Mouse (Mus musculus) testis, postnatal 14 days (tissue): ENCODE data around the gene Gstm4.

Experiments
- DNase-seq: peaks from one replicate; pipeline ENCODE4 v3.0.0; 2021; ENCODE audit warnings: low spot score

Gene Gstm4

GRCm38 (mm10) chr3:108044394-108045140 is at the start of gene Gstm4:
Gene Gstm4, minus strand, starts transcription at chr3:108044894.
- DNase-seq, result peak; percentile 86

DNA sequence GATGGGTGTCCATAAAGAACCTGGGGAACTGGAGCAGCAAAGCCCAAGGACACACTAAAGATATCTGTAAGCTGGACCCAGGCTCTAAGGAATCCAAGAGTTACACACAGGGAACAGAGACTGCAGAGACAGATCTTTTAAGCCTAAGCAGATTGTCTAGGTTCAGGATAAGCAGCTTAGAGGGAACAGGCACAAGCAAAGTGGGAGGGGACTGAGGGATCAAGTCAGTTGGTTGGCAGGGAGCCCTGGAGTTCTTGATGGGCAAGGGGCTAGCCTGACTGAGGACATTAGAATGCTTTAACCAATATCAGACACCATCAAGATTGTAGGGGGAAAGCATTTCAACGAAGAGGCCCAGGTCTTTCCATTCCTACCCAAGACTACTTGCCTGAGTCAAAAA is 49.5 kb upstream of the Gstm4 start:
- no peak for DNase-seq

- no peak for DNase-seq
Observed at GRCm38 (mm10) chr3:108093306-108093705, 48.6 kb upstream of the Gstm4 start.

DNA sequence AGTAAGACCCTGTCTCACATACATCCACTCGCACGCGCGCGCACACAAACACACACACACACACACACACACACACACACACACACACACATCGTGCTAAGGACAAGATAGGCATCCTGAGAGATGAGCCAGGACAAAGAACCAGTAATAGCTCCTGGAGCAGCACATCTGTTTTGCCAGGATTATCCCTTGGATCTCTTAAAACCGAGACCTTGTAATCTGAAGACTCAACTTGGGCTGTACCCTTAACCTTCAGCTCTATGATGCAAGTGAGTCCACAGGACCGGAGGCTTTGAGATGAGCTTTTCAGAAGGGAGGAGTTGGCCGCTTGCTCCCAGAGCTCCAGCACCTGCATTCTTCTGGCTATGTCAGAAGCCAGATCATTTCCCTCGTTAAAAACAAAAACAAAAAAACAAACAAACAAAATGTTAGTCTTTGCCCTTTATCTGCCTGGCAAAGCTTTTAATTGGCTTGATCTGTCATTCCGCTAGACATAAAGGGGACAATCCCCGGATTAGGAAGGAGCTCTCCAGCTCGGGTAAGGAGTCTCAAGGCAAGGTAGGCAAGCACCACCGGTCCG is 47.9 kb upstream of the Gstm4 start, which contains the start of gene Gnat2:
Gene Gnat2 (plus strand): TSS at position 254 of the 580 bp plus-strand sequence.
- no peak for DNase-seq

GRCm38 (mm10) chr3:108092030-108092429 is 47.3 kb upstream of the Gstm4 start:
- no peak for DNase-seq

DNA sequence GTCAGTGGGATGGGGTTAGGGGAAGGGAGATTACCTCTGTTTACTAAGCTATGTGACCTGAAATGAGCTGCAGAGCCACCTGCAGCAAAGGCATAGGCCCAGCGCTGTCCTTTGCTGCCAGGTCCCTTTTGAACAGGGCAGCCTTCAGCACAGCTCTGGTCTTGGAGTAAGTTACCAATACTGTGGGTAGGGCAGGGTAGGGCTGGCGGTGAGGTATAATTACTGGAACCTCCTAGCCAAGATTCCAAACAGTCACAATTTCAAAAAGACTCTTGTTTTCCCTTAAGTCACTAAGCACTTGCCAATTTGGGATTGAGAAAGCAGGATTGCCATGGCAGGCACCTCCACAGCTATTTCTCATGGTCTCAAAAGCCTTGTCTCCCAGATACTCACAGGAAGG is 45.9 kb upstream of the Gstm4 start:
- DNase-seq, result no peak

- DNase-seq, result no peak
Observed at GRCm38 (mm10) chr3:108089916-108090315, 45.2 kb upstream of the Gstm4 start.

- DNase-seq, result no peak
Observed at GRCm38 (mm10) chr3:108088842-108089380, 44.2 kb upstream of the Gstm4 start.

DNA sequence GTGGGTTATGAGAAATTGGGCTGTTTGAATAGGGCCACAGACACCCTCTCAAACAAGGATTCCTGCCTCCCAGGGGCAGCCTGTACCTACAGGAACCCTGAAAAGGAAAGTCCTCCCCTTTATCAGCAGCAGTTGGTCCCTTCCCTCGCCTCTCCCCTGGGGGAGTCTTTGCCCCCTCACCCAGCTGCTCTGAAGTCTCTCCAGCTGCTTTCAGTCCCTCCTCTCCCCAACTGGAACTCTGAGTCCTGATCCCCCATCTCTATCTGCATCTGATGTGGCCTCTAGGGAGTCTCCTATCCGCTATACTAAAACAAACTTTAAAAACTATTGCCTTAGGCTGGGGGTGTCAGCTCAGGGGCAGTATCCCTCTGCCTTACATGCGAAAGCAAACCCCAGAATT is 42.6 kb upstream of the Gstm4 start:
- DNase-seq, result no peak

GRCm38 (mm10) chr3:108086470-108086979 is 41.8 kb upstream of the Gstm4 start, which contains the start of gene Ampd2:
Gene Ampd2, minus strand, starts transcription at chr3:108086651.
- DNase-seq, result peak; percentile 85

- DNase-seq, result peak; percentile 77
Observed at GRCm38 (mm10) chr3:108085721-108086469, 41.2 kb upstream of the Gstm4 start.

DNA sequence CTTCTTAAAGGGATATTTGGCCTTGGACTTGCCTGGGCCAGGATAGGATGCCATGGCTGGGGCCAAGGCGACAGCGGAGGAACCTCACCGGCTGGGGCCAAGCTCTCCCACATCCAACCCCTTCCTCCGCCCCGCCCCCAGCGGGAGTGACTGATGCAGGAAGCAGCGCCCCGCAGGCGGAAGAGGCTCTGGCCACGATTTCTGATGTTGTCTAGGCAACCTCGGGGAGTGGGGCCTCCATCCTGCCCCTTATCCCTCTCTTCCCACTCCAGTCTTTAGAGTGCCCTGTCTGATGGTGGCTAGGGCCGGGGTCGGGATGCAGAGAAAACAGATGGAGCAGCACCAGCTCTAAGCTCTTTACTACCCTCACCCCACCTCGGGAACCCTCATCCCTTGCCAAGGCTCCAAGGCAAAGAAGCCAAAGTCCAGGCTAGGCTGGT is 40.6 kb upstream of the Gstm4 start:
- peak; percentile 86 for DNase-seq

- DNase-seq, result no peak
Observed at GRCm38 (mm10) chr3:108084767-108085270, 40.1 kb upstream of the Gstm4 start.

DNA sequence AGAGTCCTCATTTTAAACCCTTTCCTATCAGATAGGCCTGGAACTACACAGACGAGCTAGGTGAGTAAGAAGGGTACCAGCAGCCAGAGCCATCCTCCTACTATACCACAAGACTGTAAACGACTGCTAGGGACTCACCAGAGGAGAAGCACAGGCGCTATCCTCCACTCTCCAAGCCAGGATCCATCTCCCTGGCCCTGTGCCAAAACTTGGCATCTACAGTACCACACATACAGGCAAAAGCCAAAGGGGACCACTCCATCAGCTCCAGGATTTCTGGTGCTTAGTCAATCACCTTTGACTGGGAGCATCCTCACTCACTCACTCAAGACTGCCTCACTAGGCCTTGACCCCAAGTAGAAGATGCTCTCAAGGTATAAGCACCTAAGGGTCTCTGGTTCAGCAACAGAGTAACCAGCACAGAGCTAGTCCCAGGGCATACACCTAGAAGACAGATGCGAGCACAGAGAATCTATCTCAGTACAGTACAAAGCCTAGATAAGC is 39.3 kb upstream of the Gstm4 start:
- DNase-seq, result no peak

DNA sequence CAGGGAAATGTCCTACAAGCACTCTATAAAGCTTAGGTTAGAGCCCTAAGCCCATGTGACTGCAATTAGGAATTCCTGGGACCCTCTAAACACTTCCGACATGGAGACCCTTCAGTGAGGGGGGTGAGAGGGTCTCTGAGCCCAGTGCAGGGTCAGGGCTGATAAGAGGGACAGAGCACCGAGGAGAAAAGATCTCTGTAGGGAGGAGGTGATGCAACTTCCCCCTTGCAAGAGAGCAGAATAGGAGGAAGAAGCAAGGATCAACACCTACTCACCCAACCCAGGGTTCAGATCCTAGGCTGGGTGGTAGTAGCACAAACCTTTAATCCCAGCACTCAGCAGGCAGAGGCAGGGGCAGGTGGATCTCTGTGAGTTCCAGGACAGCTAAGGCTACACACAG is 38.5 kb upstream of the Gstm4 start:
- no peak for DNase-seq

- no peak for DNase-seq
Observed at GRCm38 (mm10) chr3:108082251-108082875, 37.7 kb upstream of the Gstm4 start.

- DNase-seq, result no peak
Observed at GRCm38 (mm10) chr3:108081681-108082080, 37.0 kb upstream of the Gstm4 start.

DNA sequence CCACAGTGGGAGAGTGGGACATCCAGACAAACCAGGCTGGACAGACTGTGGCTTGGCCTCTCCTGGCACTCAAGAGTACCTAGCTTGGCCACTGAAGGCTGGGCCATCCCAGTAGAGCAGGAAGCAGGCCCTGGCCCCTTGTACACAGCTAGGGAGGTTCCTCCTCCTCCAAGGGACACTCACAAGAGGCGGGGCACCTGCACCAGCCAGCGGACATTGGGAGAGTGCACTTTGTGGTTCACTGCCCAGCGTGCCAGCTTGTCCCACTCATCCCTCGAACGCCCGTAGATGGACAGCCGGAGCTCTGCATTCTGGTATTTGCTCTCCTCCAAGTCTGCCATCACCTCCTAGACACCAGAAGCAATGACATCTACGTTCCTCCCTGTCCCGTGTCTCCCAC is 32.1 kb upstream of the Gstm4 start:
- DNase-seq, result no peak

- DNase-seq, result no peak
Observed at GRCm38 (mm10) chr3:108072983-108073569, 28.4 kb upstream of the Gstm4 start.

GRCm38 (mm10) chr3:108070295-108071293 is 25.9 kb upstream of the Gstm4 start:
- no peak for DNase-seq
